Mouse (Mus musculus) stomach, postnatal 0 days (tissue): ENCODE measurements around the gene Myh1.

ENCODE experiments used
- CTCF ChIP-seq: IDR thresholded peaks from 2 replicates; pipeline ENCODE4 v1.5.1; 2016; ENCODE audit warnings: antibody characterized with exemption, low read depth, mild to moderate bottlenecking, moderate library complexity
- EP300 ChIP-seq: optimal IDR thresholded peaks from 2 replicates; pipeline ENCODE3; 2016; ENCODE audit warnings: antibody characterized with exemption

GRCm38 (mm10) chr11:67191496-67191895, 8.4 kb upstream of the Myh1 start:
- TF ChIP-seq CTCF (no peak), EP300 (no peak)
